Mouse (Mus musculus) CH12.LX (cell line): ENCODE measurements around the gene Tiam1. TPM values are rescaled to one million over a fixed set of nuclear protein-coding genes. Genes with fewer than 3 reads are reported as not detected.

Experiments
- DNase-seq: peaks from one replicate; pipeline ENCODE4 v3.0.0-alpha.2; 2013; ENCODE audit errors: extremely low read depth
- H3K27ac ChIP-seq: 2 replicates; pipeline ENCODE4 v1.5.1; 2012; ENCODE audit warnings: low read depth, mild to moderate bottlenecking, control low read depth, moderate library complexity; ENCODE audit not compliant: insufficient read depth
- H3K27me3 ChIP-seq: replicated peaks from 2 replicates; pipeline ENCODE3; 2012; ENCODE audit warnings: inconsistent platforms
- H3K36me3 ChIP-seq, 2 experiments: replicated peaks in 1 of 2; 2 replicates each; pipeline versions ENCODE3 to v1.6.1; 2012; ENCODE audit warnings: inconsistent platforms in 1 of 2, low read length in 1 of 2, mild to moderate bottlenecking in 1 of 2, mixed read lengths in 1 of 2, moderate library complexity in 1 of 2; ENCODE audit not compliant: control insufficient read depth in 1 of 2, insufficient read depth in 1 of 2
- H3K4me1 ChIP-seq, 2 experiments: 2 replicates each; pipeline ENCODE4 v1.6.1; 2012; ENCODE audit warnings: inconsistent platforms in 1 of 2, moderate library complexity in 1 of 2; ENCODE audit not compliant: insufficient read depth in 2 of 2, control insufficient read depth in 1 of 2
- H3K4me2 ChIP-seq: 2 replicates; pipeline ENCODE4 v1.6.1; 2012; ENCODE audit warnings: low read depth, mild to moderate bottlenecking, control low read depth; ENCODE audit not compliant: poor library complexity, insufficient read depth, severe bottlenecking
- H3K4me3 ChIP-seq, 3 experiments: fragments of 150-350 bp in 1 of 3; sonication (generic) in 1 of 3; replicated peaks in 1 of 3; 2 replicates each; pipeline versions ENCODE3 to v1.5.1; 2011 to 2012; ENCODE audit warnings: low read depth in 2 of 3, low read length in 2 of 3, mild to moderate bottlenecking in 2 of 3, moderate library complexity in 2 of 3, control low read depth in 1 of 3, improper control_type of control experiment in 1 of 3, inconsistent platforms in 1 of 3, mixed read lengths in 1 of 3; ENCODE audit not compliant: poor library complexity in 1 of 3
- H3K79me2 ChIP-seq: replicated peaks from 2 replicates; pipeline ENCODE4 v1.6.1; 2012; ENCODE audit warnings: mild to moderate bottlenecking, moderate library complexity; ENCODE audit not compliant: control insufficient read depth, poor library complexity, insufficient read depth, severe bottlenecking; ENCODE audit errors: extremely low read depth
- H3K9ac ChIP-seq: 2 replicates; pipeline ENCODE4 v1.6.1; 2012; ENCODE audit warnings: low read depth, mild to moderate bottlenecking, control low read depth, moderate library complexity; ENCODE audit not compliant: insufficient read depth
- H3K9me3 ChIP-seq: replicated peaks from 2 replicates; pipeline ENCODE3; 2012; ENCODE audit warnings: low read length, inconsistent platforms, mixed read lengths
- CHD1 ChIP-seq: IDR thresholded peaks from 2 replicates; pipeline ENCODE4 v1.6.1; 2012; ENCODE audit warnings: low read depth, low read length, improper control_type of control experiment, inconsistent platforms
- CTCF ChIP-seq, 2 experiments: IDR thresholded peaks in 1 of 2; conservative IDR thresholded peaks in 1 of 2; 2 replicates each; pipeline ENCODE4 v1.5.1; 2011 to 2012; ENCODE audit warnings: low read depth in 2 of 2, low read length in 2 of 2, improper control_type of control experiment in 1 of 2, inconsistent platforms in 1 of 2, mild to moderate bottlenecking in 1 of 2, moderate library complexity in 1 of 2
- E2F4 ChIP-seq: IDR thresholded peaks from 2 replicates; pipeline ENCODE4 v1.6.1; 2011; ENCODE audit warnings: low read depth, low read length, improper control_type of control experiment; ENCODE audit not compliant: insufficient replicate concordance
- ELF1 ChIP-seq: IDR thresholded peaks from 2 replicates; pipeline ENCODE4 v1.6.1; 2014; ENCODE audit warnings: low read depth, mild to moderate bottlenecking, inconsistent platforms, low read length, improper control_type of control experiment
- EP300 ChIP-seq: IDR thresholded peaks from 2 replicates; pipeline ENCODE4 v1.6.1; 2011; ENCODE audit warnings: low read length, improper control_type of control experiment
- ETS1 ChIP-seq: conservative IDR thresholded peaks from 2 replicates; pipeline ENCODE4 v1.6.1; 2012; ENCODE audit warnings: low read depth, mild to moderate bottlenecking, inconsistent platforms, low read length, improper control_type of control experiment, moderate library complexity
- GABPA ChIP-seq: IDR thresholded peaks from 2 replicates; pipeline ENCODE4 v1.6.1; 2012; ENCODE audit warnings: low read depth, low read length, improper control_type of control experiment, inconsistent platforms; ENCODE audit not compliant: insufficient replicate concordance
- JUN ChIP-seq: IDR thresholded peaks from 2 replicates; pipeline ENCODE4 v1.6.1; 2011; ENCODE audit warnings: low read depth, mild to moderate bottlenecking, low read length, improper control_type of control experiment, moderate library complexity; ENCODE audit not compliant: insufficient read depth
- JUND ChIP-seq: conservative IDR thresholded peaks from 2 replicates; pipeline ENCODE4 v1.6.1; 2011; ENCODE audit warnings: low read depth, low read length, improper control_type of control experiment
- MEF2A ChIP-seq: IDR thresholded peaks from 2 replicates; pipeline ENCODE4 v1.6.1; 2014; ENCODE audit warnings: low read depth, mild to moderate bottlenecking, inconsistent platforms, low read length, improper control_type of control experiment, borderline replicate concordance
- MXI1 ChIP-seq: IDR thresholded peaks from 2 replicates; pipeline ENCODE4 v1.6.1; 2011; ENCODE audit warnings: mild to moderate bottlenecking, low read depth, low read length, improper control_type of control experiment
- MYC ChIP-seq: IDR thresholded peaks from 2 replicates; pipeline ENCODE4 v1.6.1; 2011; ENCODE audit warnings: low read depth, mild to moderate bottlenecking, improper control_type of control experiment, low read length
- NELFE ChIP-seq: IDR thresholded peaks from 2 replicates; pipeline ENCODE4 v1.6.1; 2011; ENCODE audit warnings: low read depth, low read length, improper control_type of control experiment
- NRF1 ChIP-seq: IDR thresholded peaks from 2 replicates; pipeline ENCODE4 v1.6.1; 2014; ENCODE audit warnings: low read depth, mild to moderate bottlenecking, inconsistent platforms, low read length, improper control_type of control experiment, moderate library complexity
- POLR2AphosphoS2 ChIP-seq: IDR thresholded peaks from 2 replicates; pipeline ENCODE4 v1.6.1; 2011; ENCODE audit warnings: low read depth, low read length, improper control_type of control experiment
- RAD21 ChIP-seq: IDR thresholded peaks from 2 replicates; pipeline ENCODE4 v1.6.1; 2011; ENCODE audit warnings: low read depth, mild to moderate bottlenecking, low read length, improper control_type of control experiment, moderate library complexity
- RCOR1 ChIP-seq: conservative IDR thresholded peaks from 2 replicates; pipeline ENCODE4 v1.6.1; 2012; ENCODE audit warnings: low read depth, mild to moderate bottlenecking, inconsistent platforms, low read length, improper control_type of control experiment
- SIN3A ChIP-seq: IDR thresholded peaks from 2 replicates; pipeline ENCODE4 v1.6.1; 2012; ENCODE audit warnings: low read length, improper control_type of control experiment, inconsistent platforms
- SMC3 ChIP-seq: IDR thresholded peaks from 2 replicates; pipeline ENCODE4 v1.6.1; 2011; ENCODE audit warnings: low read depth, low read length, improper control_type of control experiment
- ZKSCAN1 ChIP-seq: IDR thresholded peaks from 2 replicates; pipeline ENCODE4 v1.6.1; 2012; ENCODE audit warnings: low read depth, inconsistent platforms, low read length, improper control_type of control experiment, borderline replicate concordance
- dilution Hi-C: fragments of 300-500 bp; cut with MboI; formaldehyde crosslinking; loops from 2 replicates; pipeline ENCODE4 v1.14.3; 2020; ENCODE audit warnings: low sequenced_read_pairs; ENCODE audit not compliant: extremely low pct_unique_long_range_greater_than_20kb, extremely low pct_ligation_motif_present
- in situ Hi-C: fragments of 300-500 bp; cut with MboI; formaldehyde crosslinking; loops from 3 replicates; pipeline ENCODE4 v1.14.3; 2019; ENCODE audit warnings: low sequenced_read_pairs, low pct_ligation_motif_present, low pct_unique_long_range_greater_than_20kb, mixed read lengths
- polyA plus RNA-seq: library from polyadenylated mRNA; unstranded; fragments of >175 nt; gene quantifications from 2 replicates; pipeline ENCODE4 v1.2.1, GENCODE M21; 2012; ENCODE audit warnings: low read depth; ENCODE audit not compliant: insufficient read length
- total RNA-seq, 2 experiments: library from RNA; depleted of rRNA; stranded (reverse); fragments of 300-350 nt in 1 of 2; fragments of >200 nt in 1 of 2; gene quantifications; 2 replicates each; pipeline ENCODE4 v1.2.3; 2012 to 2014

Tiam1 gene
- total and polyA plus RNA-seq, 3 experiments: 0.03 to 0.40 (median 0.04) TPM

- dilution Hi-C loops: no loop called here
Observed at GRCm38 (mm10) chr16:89801493-89801892, 342.1 kb downstream of the Tiam1 start.

GRCm38 (mm10) chr16:89799772-89800171 is 343.8 kb downstream of the Tiam1 start:
- Histone ChIP-seq H3K79me2 (no peaks in the 10 kb centered on the region), H3K27me3 (no peaks in the 10 kb centered on the region), H3K27ac (no peak overlapping the region), H3K4me3 (no peak overlapping the region), H3K4me2 (no peak overlapping the region), H3K36me3 (no peaks in the 10 kb centered on the region), H3K9me3 (peaks cover 36% of the 10 kb centered on the region), H3K4me1 (no peaks in the 10 kb centered on the region), H3K9ac (no peak overlapping the region)
- dilution Hi-C loops (no loop called here), in situ Hi-C loops (no loop called here)
- no peak for DNase-seq
- no peak for TF ChIP-seq RCOR1
- TF ChIP-seq SIN3A: no peak
- no peak for TF ChIP-seq CHD1
- TF ChIP-seq GABPA: no peak
- TF ChIP-seq NRF1: no peak
- TF ChIP-seq MEF2A: no peak
- TF ChIP-seq SMC3: no peak
- no peak for TF ChIP-seq RAD21
- TF ChIP-seq MXI1: no peak
- TF ChIP-seq E2F4: no peak
- TF ChIP-seq ETS1: no peak
- no peak for TF ChIP-seq CTCF (conservative IDR thresholded peaks at IDR 0.05 in 1 of 2, IDR thresholded peaks at IDR 0.05 in 1 of 2; ENCODE audit: low read depth in 2 of 2, low read length in 2 of 2)
- no peak for TF ChIP-seq JUN
- no peak for TF ChIP-seq ZKSCAN1
- no peak for TF ChIP-seq MYC

More at GRCm38 (mm10) chr16:89801493-89801892, 342.1 kb downstream of the Tiam1 start:
- H3K9me3 ChIP-seq: peaks cover 35% of the 10 kb centered on the region
- no peak for TF ChIP-seq NELFE
- no peak for TF ChIP-seq ELF1
- no peak for TF ChIP-seq EP300
- no peak for TF ChIP-seq CHD1
- TF ChIP-seq RCOR1: no peak
- TF ChIP-seq MEF2A: no peak
- TF ChIP-seq JUND: no peak
- TF ChIP-seq POLR2AphosphoS2: no peak
- TF ChIP-seq, all 38 proteins: peak for 0
- no peak overlapping the region for H3K27ac ChIP-seq
- H3K27me3 ChIP-seq: no peaks in the 10 kb centered on the region
- H3K4me1 ChIP-seq: no peaks in the 10 kb centered on the region
- no peak for DNase-seq
- no peaks in the 10 kb centered on the region for H3K36me3 ChIP-seq
- no peak overlapping the region for H3K4me2 ChIP-seq
- H3K9ac ChIP-seq: no peak overlapping the region
- no peaks in the 10 kb centered on the region for H3K79me2 ChIP-seq
- no peak overlapping the region for H3K4me3 ChIP-seq
- in situ Hi-C loops: no loop called here
